Mouse (Mus musculus) splenic B cell, adult 2 months (primary cell): ENCODE measurements around the gene Ppfibp1.

Experiments
- DNase-seq: peaks from one replicate; pipeline ENCODE4 v3.0.0-alpha.2; 2011; ENCODE audit warnings: low read depth, low spot score
- H3K27me3 ChIP-seq: 2 replicates; pipeline ENCODE4 v1.6.1; 2012; ENCODE audit warnings: mild to moderate bottlenecking, low read length, moderate library complexity, mixed read lengths; ENCODE audit not compliant: control insufficient read depth, poor library complexity, insufficient read depth, severe bottlenecking
- H3K36me3 ChIP-seq: 2 replicates; pipeline ENCODE4 v1.6.1; 2012; ENCODE audit warnings: mild to moderate bottlenecking, low read length, moderate library complexity, mixed read lengths; ENCODE audit not compliant: control insufficient read depth, poor library complexity, insufficient read depth, severe bottlenecking

Ppfibp1 gene

DNA sequence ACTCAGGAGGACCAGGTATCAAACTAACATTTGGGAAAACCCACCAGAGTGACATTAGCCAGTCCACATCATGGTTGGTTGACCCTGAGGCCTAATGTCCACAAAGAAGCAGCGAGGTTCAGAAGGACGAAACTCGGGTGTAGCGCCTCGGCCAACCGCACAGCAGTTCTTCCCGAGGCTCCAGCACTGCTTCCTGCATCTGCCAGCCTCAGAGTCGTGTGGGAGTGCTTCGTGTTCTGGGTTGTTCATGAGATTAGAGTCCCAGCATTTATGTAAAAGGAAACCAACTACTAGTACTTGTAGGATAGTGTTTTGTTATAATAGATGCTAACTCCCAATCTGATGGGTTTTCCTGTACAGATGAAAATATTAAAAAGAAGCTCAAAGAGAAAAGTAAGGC lies 111.0 kb downstream of the Ppfibp1 start:
- no peak for DNase-seq
- no peaks in the 10 kb centered on the region for H3K36me3 ChIP-seq

DNA sequence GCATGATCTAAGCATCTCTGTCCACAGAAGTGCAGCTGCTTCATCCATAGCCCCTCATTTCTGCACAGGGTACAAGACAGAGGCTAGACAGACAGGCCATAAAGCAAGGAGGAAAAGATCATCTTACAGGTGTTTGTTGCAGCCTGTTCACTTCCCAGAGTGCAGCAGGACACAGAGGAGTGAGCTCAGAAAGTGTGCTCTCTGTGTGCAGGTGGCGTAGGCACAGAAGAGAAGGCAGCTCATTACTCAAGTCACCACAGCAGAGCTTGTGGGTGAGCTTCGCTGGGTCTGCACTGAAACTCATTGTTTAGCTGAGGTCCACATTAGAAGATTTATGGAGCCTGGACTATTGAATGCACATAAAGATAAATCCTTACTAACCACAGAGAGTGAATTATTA lies 111.5 kb downstream of the Ppfibp1 start:
- H3K36me3 ChIP-seq: no peaks in the 10 kb centered on the region
- no peak for DNase-seq
- no peaks in the 10 kb centered on the region for H3K27me3 ChIP-seq

More for the DNA sequence above, 111.0 kb downstream of the Ppfibp1 start:
- H3K27me3 ChIP-seq: no peaks in the 10 kb centered on the region

DNA sequence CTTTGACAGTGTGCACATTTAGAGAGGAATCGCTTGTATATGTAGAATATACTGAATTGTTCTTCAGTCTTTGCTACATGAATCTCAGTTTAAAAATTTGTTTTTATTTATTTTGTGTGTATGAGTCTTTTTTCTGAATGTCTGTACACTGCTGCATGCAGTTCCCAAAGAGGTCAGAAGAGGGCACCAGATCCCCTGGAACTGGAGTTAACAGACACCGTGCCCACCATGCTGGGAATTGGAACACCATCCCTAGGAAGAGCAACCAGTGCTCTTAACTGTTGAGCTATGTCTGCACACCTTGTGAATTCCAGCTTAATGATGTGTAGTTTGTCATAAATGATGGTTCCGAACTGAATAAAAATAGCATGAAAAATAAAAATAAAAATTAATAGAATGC lies 119.9 kb downstream of the Ppfibp1 start:
- Histone ChIP-seq H3K27me3 (no peaks in the 10 kb centered on the region), H3K36me3 (no peaks in the 10 kb centered on the region)
- peak; percentile 68 for DNase-seq

DNA sequence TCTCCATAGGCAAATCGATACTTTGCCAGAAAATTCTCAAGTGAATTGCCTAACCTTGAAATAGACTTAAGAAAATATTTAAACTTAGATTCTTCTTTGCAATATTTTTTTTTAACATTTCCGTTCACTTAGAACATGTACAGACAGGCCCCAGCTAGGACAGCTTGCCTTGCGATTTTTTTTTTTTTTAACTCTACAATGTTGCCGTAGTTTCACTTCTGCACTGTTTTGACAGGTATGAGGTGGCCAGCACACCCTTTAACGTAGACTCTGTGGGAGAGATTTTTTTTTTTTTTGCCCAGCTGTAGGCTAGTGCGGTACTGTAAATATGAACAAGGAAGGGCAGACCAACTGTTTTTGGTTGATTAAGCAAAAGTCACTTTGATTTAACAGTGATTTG lies 122.1 kb downstream of the Ppfibp1 start:
- Histone ChIP-seq H3K27me3 (no peaks in the 10 kb centered on the region), H3K36me3 (no peaks in the 10 kb centered on the region)
- DNase-seq: no peak

DNA sequence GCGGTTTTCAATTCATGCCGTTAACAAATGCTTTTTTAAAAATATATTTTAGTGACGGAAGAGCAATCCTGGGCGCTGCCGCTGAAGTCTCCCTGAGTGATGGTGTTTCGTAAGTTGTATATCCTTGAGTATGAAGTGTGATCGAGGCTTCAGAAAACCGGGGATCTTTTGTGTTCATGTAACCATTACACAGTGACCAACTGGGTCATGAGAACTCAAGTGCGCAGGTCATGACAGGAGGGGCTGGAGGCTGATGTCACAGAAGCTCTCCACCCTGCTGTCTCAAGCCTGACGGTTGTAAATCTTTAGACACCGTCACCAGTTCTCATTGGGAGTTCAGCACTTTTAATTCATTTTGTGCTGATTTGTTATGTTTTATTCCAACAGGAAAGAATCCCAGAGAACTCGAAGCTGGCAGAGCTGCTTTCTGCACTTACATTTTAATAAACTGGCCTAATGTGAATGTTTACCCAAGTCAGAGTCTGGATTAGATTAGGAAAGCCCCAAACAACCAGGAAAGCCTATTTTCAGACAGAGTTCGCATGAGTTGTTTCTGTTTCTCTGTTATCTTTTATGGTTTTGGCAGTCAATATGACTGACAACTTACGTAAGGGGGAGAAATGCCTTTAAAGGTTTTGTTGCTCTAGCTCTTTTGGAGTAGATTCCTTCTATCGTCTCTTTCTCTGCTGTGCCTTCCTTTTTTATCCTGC lies 122.7 kb downstream of the Ppfibp1 start:
- Histone ChIP-seq H3K36me3 (no peaks in the 10 kb centered on the region), H3K27me3 (no peaks in the 10 kb centered on the region)
- no peak for DNase-seq

DNA sequence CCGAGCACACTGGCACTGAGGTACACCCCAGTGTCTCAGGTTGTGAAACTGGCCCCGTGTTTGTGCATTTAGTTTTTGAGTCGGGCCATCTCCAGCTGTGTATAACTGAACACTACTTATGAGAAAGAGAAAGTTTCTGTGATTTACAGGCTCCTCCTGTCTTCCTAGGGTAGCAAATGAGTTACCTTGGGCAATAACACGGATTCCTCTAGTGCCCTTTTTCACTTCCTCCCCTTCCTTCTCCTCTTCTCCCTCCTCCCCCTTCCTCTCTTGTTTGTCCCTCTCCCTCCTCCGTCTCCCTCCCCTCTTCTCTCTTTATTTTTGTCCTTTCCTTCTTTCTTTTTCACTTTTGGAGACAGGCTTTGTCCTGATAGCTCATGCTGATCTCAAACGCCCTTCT lies 123.3 kb downstream of the Ppfibp1 start:
- DNase-seq: no peak

DNA sequence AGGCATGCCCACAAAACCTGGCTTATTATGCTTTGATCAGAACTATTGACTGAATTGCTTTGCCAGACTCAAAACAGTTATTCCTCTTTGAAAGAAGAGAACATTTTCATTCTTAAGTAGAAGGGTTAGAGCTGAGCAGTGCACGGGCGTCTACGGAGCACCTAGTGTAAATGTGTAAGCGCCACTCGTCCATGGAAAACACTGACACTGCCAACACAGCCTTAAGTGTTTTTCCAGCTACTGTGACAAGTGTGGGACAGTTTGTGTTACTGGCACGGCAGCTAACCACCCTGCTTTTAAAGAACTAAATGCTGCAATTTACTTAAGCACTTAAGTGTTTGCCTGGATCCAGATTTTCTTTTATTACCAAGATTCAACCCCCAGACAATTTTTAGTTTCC lies 123.7 kb downstream of the Ppfibp1 start:
- Histone ChIP-seq H3K27me3 (no peaks in the 10 kb centered on the region), H3K36me3 (no peaks in the 10 kb centered on the region)
- no peak for DNase-seq

More for the DNA sequence above, 123.3 kb downstream of the Ppfibp1 start:
- no peaks in the 10 kb centered on the region for H3K36me3 ChIP-seq
- H3K27me3 ChIP-seq: no peaks in the 10 kb centered on the region

DNA sequence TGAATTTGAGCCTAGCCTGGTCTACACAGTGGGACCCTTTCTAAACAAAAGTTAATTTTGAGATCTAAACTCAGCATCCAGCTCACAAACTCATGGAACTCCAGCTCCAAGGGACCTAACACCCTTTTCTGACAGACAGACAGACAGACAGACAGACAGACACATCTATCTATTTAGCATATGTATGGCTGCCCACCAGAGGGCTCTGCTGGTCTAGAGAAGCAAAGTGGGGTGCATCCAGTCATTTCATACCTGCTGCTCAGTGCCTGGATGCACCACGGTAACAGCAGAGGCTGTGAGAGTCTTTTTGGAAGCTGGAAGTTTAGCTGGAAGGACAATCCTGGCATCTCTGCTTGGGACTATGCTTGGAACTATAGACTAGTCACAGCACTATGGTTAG lies 125.3 kb downstream of the Ppfibp1 start:
- DNase-seq: peak; percentile 8
- H3K36me3 ChIP-seq: no peaks in the 10 kb centered on the region

DNA sequence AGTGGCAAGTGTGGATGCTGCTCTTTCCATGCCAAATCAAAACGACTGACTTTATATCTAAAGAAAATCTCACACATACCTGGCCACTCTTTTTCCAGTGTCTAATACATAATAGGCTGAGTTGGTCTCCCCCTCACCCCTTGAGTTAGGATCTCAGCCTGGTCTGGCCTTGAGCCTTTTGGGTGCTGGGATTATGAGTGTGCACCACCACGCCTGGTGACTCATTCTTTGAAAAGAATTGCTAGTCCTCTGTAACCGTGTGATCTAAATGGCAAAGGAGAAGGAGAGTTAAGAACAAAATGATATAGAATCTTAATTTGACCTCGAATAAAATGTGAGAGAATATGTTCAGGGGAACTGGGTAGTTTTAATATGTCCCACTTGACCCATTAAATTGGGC lies 129.6 kb downstream of the Ppfibp1 start:
- no peaks in the 10 kb centered on the region for H3K36me3 ChIP-seq
- no peak for DNase-seq
- H3K27me3 ChIP-seq: no peaks in the 10 kb centered on the region

More for the DNA sequence above, 125.3 kb downstream of the Ppfibp1 start:
- H3K27me3 ChIP-seq: no peaks in the 10 kb centered on the region

DNA sequence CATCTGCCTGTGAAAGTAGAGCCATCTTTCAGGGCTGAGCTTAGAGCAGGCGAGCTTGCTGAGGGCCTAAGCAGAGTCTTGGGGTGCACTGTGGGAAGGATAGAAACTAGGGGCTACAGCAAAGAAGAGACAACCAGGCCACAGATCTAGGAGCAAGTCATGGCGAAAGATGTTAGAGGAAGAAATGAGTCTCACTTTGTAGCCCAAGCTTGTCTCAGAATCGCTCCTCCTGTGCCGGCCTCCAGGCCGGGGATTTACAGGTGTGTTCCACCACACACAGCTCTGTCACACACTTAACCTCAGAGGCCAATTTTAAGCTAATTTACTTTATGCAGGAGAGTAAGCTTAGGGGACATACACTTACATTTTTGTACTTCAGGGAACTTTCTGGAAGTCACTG lies 130.1 kb downstream of the Ppfibp1 start:
- Histone ChIP-seq H3K36me3 (no peaks in the 10 kb centered on the region), H3K27me3 (no peaks in the 10 kb centered on the region)
- no peak for DNase-seq

DNA sequence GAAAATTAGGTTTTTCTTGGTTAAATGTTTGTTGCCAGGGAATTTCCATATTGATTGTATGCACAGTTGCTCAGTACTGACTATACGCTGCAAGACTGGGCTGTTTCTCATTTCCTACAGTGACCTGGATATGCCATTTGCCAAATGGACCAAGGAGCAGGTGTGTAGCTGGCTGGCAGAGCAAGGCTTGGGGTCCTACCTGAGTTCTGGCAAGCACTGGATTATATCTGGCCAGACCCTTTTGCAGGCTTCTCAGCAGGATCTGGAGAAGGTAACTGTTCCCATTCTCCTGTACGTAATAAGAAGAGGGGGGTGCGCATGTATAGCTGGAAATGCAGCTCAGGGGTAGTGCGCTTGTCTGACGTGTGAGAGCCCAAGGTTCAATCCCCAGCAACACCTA lies 132.9 kb downstream of the Ppfibp1 start:
- H3K36me3 ChIP-seq: no peaks in the 10 kb centered on the region
- H3K27me3 ChIP-seq: no peaks in the 10 kb centered on the region
- no peak for DNase-seq

DNA sequence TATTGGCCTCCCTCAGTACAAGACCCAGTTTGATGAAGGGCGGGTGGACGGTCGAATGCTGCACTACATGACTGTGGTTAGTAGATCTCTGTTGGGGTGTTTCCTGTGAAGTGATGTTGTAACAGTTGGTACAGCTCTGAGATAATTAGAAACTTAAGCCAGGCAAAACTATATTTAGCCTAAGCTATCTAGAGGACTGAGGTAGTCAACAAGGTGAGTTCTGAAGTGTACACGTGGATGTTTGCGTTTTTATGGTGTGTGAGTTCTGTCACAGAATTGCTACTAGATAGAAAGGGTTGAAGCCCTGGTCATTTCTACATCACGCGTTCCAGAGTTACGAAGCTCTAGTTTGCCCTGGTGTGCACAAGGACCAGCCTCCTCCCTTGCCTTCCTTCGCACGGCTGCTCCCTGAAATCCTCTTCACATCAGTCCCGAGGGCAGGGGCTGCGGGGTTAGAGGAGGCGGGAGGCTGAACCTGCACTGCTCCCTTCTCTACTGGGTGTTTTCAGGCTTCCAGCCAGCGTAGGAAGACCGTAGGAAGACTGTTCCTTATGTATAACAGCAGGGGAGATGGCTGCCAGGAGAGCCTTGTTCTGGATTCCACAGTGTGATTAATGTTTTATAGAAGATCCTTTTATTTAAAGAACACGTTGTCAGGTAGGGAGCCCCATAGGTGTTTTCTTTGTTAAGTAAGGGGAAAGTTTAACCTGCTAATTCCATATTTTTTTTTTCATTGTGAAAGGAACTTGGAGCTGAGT lies 134.3 kb downstream of the Ppfibp1 start:
- H3K27me3 ChIP-seq: no peaks in the 10 kb centered on the region

DNA sequence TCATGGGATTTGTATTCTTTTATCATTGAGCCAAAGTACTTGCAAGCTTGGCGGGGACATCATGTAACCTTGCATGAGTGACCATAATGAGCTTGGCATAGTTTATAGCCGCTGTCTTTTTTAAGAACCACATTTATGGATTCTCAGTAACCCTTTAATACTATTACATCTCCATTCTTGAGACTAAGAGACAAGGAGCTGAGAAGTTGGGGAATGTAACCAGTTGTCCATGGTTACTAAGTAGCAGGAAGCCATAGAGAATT lies 134.8 kb downstream of the Ppfibp1 start:
- H3K36me3 ChIP-seq: no peaks in the 10 kb centered on the region
- DNase-seq: no peak
- H3K27me3 ChIP-seq: no peaks in the 10 kb centered on the region

More for the DNA sequence above, 134.3 kb downstream of the Ppfibp1 start:
- DNase-seq: no peak
- no peaks in the 10 kb centered on the region for H3K36me3 ChIP-seq

DNA sequence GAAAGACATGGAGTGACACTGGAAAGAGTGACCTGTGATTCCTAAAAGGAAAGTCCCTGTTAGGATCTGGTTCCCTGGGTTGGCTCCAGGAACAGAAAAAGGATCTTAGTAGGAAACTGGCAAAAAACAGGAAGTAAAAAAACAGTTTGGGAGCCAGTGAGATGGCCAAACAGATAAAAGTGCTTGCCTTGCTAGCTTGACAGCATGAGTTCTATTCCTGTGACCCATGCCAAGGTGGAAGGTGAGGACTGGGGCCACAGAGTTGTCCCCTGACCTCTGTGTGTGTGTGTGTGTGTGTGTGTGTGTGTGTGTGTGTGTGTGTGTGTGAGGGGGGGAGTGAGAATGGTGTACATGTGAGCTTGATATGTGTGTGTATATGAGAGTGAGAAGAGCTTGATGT lies 135.3 kb downstream of the Ppfibp1 start:
- DNase-seq: no peak
- H3K27me3 ChIP-seq: no peaks in the 10 kb centered on the region

DNA sequence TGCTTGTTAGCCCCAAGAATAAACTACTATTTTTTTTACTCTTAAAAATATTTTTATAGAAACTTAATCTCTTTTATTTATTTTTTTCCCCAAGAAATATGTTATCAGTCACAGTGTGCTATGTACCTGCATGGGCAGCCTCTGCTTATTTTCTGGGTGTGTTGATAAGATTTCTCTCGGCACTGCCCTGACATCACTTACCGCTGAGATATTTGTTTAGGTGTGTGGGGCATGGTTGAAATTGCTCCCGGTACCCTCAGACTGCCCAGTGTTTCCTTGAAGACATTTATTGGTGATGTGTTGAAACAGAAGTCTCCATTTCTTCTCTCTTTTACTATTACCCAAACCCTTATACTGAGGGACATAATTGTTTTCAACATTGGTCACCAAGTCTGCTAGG lies 136.5 kb downstream of the Ppfibp1 start:
- H3K36me3 ChIP-seq: no peaks in the 10 kb centered on the region
- no peaks in the 10 kb centered on the region for H3K27me3 ChIP-seq
- no peak for DNase-seq

More for the DNA sequence above, 135.3 kb downstream of the Ppfibp1 start:
- H3K36me3 ChIP-seq: no peaks in the 10 kb centered on the region

DNA sequence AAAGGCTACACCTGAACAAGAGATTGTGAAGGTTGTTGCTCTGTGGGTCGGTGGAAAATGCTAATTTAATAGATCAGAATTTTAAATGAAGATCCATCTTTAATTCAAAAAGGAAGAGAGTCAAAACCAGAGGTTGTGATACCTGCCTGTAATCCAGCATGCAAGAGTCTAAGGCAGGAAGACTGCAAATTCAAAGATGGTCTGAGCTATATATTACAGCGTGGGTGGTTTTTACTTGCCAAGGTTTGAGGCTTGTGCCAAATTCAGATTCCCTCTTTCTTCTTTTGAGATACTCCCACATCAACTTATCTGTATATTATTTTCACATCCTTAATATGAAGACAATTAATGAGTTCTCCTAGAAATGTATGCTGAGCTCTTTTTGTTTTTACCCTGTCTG lies 140.1 kb downstream of the Ppfibp1 start:
- no peak for DNase-seq
- H3K27me3 ChIP-seq: no peaks in the 10 kb centered on the region
- H3K36me3 ChIP-seq: no peaks in the 10 kb centered on the region
